23 mouse cellular contexts compared by ENCODE assay signal in the genomic region with DNA sequence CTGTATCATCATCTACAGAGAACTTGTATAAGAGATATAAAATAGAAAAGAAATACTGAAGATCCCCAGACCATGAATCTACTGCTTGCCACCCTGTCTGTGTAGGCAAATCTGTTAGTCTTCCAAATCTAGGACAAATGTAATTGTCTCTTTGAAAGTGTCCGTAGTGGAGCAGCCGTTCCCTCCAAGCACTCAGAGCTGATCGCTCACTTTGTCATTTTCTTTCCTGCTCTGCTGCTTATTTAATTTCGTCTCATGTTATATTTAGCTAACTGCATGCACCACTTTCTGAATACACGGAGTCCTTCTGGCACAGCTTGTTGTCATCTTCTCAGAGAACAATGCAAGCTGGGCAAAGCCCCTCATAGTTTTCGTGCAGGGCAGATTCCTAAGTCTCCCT.
DNase-seq lines count a peak whose midpoint lies in the region; ATAC-seq and TF ChIP-seq lines count a peak whose summit lies in the region.
"Had no signal": no experiment of that assay in that cellular context is flagged by ENCODE, and none has a peak within 500 bp of the region (broad histone marks: within the 10 kb centered on the region; RNA-seq: fewer than 3 reads in every experiment).

No protein-coding gene starts in this region.

- no peaks in the 10 kb centered on the region for H3K9me3 ChIP-seq in heart, embryonic 14.5 days (ENCODE audit: control insufficient read depth, low read length)
- H3K9me3 ChIP-seq: embryonic facial prominence, embryonic 13.5 days; heart, embryonic 13.5 days; hindbrain, embryonic 15.5 days; limb, embryonic 10.5 days; midbrain, embryonic 10.5 days; neural tube, embryonic 13.5 days had no signal

- H3K4me3 ChIP-seq in heart, embryonic 14.5 days (ENCODE audit: control insufficient read depth in 1 of 2, insufficient read depth in 1 of 2, low read depth in 1 of 2, low read length in 2 of 2) = no peak overlapping the region
- no peak overlapping the region for H3K4me3 ChIP-seq in heart, adult 2 months
- no peak overlapping the region for H3K4me3 ChIP-seq in left cerebral cortex, adult 2 months
- H3K4me3 ChIP-seq: embryonic facial prominence, embryonic 13.5 days; heart, embryonic 13.5 days; hindbrain, embryonic 15.5 days; layer of hippocampus, adult 2 months; limb, embryonic 10.5 days; midbrain, embryonic 10.5 days; neural tube, embryonic 13.5 days had no signal

- H3K36me3 ChIP-seq in heart, embryonic 14.5 days (ENCODE audit: control insufficient read depth, insufficient read depth, low read length) = no peaks in the 10 kb centered on the region
- H3K36me3 ChIP-seq in heart, adult 2 months (ENCODE audit: control insufficient read depth, insufficient read depth, low read length) = no peaks in the 10 kb centered on the region
- H3K36me3 ChIP-seq: embryonic facial prominence, embryonic 13.5 days; G1E; heart, embryonic 13.5 days; hindbrain, embryonic 15.5 days; limb, embryonic 10.5 days; midbrain, embryonic 10.5 days; neural tube, embryonic 13.5 days had no signal

- TF ChIP-seq CTCF in heart, adult 2 months (IDR thresholded peaks at IDR 0.05) = no peak
- no peak for TF ChIP-seq CTCF in left cerebral cortex, adult 2 months (IDR thresholded peaks at IDR 0.05)

- H3K79me2 ChIP-seq in heart, adult 2 months (replicated peaks; ENCODE audit: control insufficient read depth, insufficient read depth, low read length) = no peaks in the 10 kb centered on the region

- no peak overlapping the region for H3K9ac ChIP-seq in heart, embryonic 14.5 days (ENCODE audit: low read length)
- no peak overlapping the region for H3K9ac ChIP-seq in heart, adult 2 months (ENCODE audit: low read depth, low read length)
- H3K9ac ChIP-seq: embryonic facial prominence, embryonic 13.5 days; heart, embryonic 13.5 days; hindbrain, embryonic 15.5 days; neural tube, embryonic 13.5 days had no signal

- 0 out of 2 replicates have a peak overlapping the region, but pooled peaks have one; percentile 13 for H3K4me2 ChIP-seq in heart, embryonic 14.5 days (ENCODE audit: low read length)
- H3K4me2 ChIP-seq: embryonic facial prominence, embryonic 13.5 days; heart, embryonic 13.5 days; hindbrain, embryonic 15.5 days; liver, embryonic 11.5 days; neural tube, embryonic 13.5 days had no signal

- H3K27ac ChIP-seq in heart, embryonic 14.5 days (replicated peaks in 1 of 2; ENCODE audit: control insufficient read depth in 1 of 2, insufficient read depth in 1 of 2, low read depth in 2 of 2, low read length in 2 of 2) = no peak overlapping the region
- H3K27ac ChIP-seq in heart, adult 2 months = no peak overlapping the region
- peak overlapping the region; percentile 72 for H3K27ac ChIP-seq in left cerebral cortex, adult 2 months
- H3K27ac ChIP-seq: embryonic facial prominence, embryonic 13.5 days; heart, embryonic 13.5 days; hindbrain, embryonic 15.5 days; kidney, postnatal 0 days; layer of hippocampus, adult 2 months; limb, embryonic 10.5 days; midbrain, embryonic 10.5 days; neural tube, embryonic 13.5 days had no signal

- WGBS in heart, embryonic 14.5 days = 43% methylated on average over 6 of the region's 6 CpGs
- WGBS in heart, adult 2 months = 58% methylated on average over 6 of the region's 6 CpGs

- H3K27me3 ChIP-seq in heart, embryonic 14.5 days (ENCODE audit: control insufficient read depth, insufficient read depth, low read length) = no peaks in the 10 kb centered on the region
- no peaks in the 10 kb centered on the region for H3K27me3 ChIP-seq in heart, adult 2 months (ENCODE audit: control insufficient read depth, insufficient read depth, low read length)
- H3K27me3 ChIP-seq: embryonic facial prominence, embryonic 13.5 days; heart, embryonic 13.5 days; hindbrain, embryonic 15.5 days; neural tube, embryonic 13.5 days had no signal

- no peak for ATAC-seq in heart, embryonic 14.5 days (ENCODE audit: insufficient number of reproducible peaks, insufficient read depth, low FRiP score, low read depth)
- ATAC-seq: CD4-positive, CD25-positive, alpha-beta regulatory T cell, adult 4 months had no signal

- H3K4me1 ChIP-seq in heart, embryonic 14.5 days (ENCODE audit: control insufficient read depth in 2 of 2, insufficient read depth in 2 of 2, low read length in 2 of 2) = no peaks in the 10 kb centered on the region
- H3K4me1 ChIP-seq in heart, adult 2 months (ENCODE audit: control insufficient read depth, insufficient read depth, low read length) = no peaks in the 10 kb centered on the region
- H3K4me1 ChIP-seq: embryonic facial prominence, embryonic 13.5 days; heart, embryonic 13.5 days; limb, embryonic 10.5 days; midbrain, embryonic 10.5 days; neural tube, embryonic 13.5 days had no signal

- intact Hi-C loops in heart, adult 2 months (cut with DNase I) = no loop called here
- intact Hi-C loops in left cerebral cortex, adult 2 months (cut with DNase I) = loop anchor here (10.0 kb wide), 1 partner anchor 106 kb away; no protein-coding TSS in a partner anchor
- intact Hi-C loops in left cerebral cortex, postnatal 10 days (cut with DNase I) = no loop called here
- intact Hi-C loops in left cerebral cortex, postnatal 14 days (cut with DNase I) = no loop called here

- TF ChIP-seq POLR2A in heart, adult 2 months (IDR thresholded peaks at IDR 0.05; ENCODE audit: insufficient read depth, low read depth, low read length) = no peak

- no peak for TF ChIP-seq EP300 in heart, adult 2 months (IDR thresholded peaks at IDR 0.05; ENCODE audit: insufficient read depth, low read depth, low read length)

- no peak for DNase-seq in heart, adult 2 months
- no peak for DNase-seq in left cerebral cortex, adult 2 months (ENCODE audit: extremely low spot score in 1 of 2, low spot score in 2 of 2)
- no peak for DNase-seq in left cerebral cortex, postnatal 10 days (ENCODE audit: extremely low spot score in 1 of 2, low spot score in 2 of 2)
- DNase-seq in left cerebral cortex, postnatal 14 days (ENCODE audit: low spot score in 2 of 2) = peak; percentile 13 to 49
- peak; percentile 2 to 40 for DNase-seq in right cerebral cortex, postnatal 36 days (ENCODE audit: low spot score in 2 of 2)
- no peak for DNase-seq in MN1 (ENCODE audit: low spot score)
- DNase-seq: kidney, adult 11 months; lung, adult 2 months; lung, postnatal 4 days; spleen, adult 18-20 months; thymus, adult 2 months had no signal

Comparison
In these comparisons a context has a peak if more than half of its experiments do, and no peak if none do; other contexts are left out.
1. DNase-seq: peak in left cerebral cortex, postnatal 14 days (2 of 2) and right cerebral cortex, postnatal 36 days (2 of 2); none in heart, adult 2 months (0 of 2), left cerebral cortex, adult 2 months (0 of 2), left cerebral cortex, postnatal 10 days (0 of 2) and MN1 (single experiment).